Mouse (Mus musculus) heart, postnatal 25 days (tissue): Measurements from ENCODE around the gene Gm2381. TPM values are rescaled to one million over a fixed set of nuclear protein-coding genes. Genes with fewer than 3 reads are reported as not detected.
"Not testable (repeated sequence)": the region's sequence is repeated elsewhere in the genome, so short reads cannot be mapped to it uniquely, and the experiment has no call there.

Experiments used
- DNase-seq: peaks from one replicate; pipeline ENCODE4 v3.0.0; 2022; ENCODE audit warnings: low spot score
- intact Hi-C: fragments of 180-260 bp; cut with DNase I; formaldehyde crosslinking; loops from one replicate; pipeline ENCODE4 v1.15.1; 2025
- total RNA-seq, 2 experiments: library from RNA; stranded (reverse); gene quantifications; 2 replicates each; pipeline ENCODE4 v1.2.3; 2021

Gm2381 gene
- under 1 TPM; 0.06 to 0.08 TPM for total RNA-seq

- intact Hi-C loops, DNase-seq: not testable (repeated sequence)
Measured at GRCm38 (mm10) chr7:42866801-42867458, at the start of gene Gm2381. Gm2381 (minus strand) TSS chr7:42867234.

- DNase-seq, intact Hi-C loops: not testable (repeated sequence)
Measured at GRCm38 (mm10) chr7:42898067-42898466, 31.0 kb upstream of the Gm2381 start.

- intact Hi-C loops: no loop called here
Measured at GRCm38 (mm10) chr7:42878090-42878489, 11.1 kb upstream of the Gm2381 start.

GRCm38 (mm10) chr7:42838366-42838765 is 28.7 kb downstream of the Gm2381 start:
- intact Hi-C loops, DNase-seq: not testable (repeated sequence)

More at GRCm38 (mm10) chr7:42878090-42878489, 11.1 kb upstream of the Gm2381 start:
- DNase-seq: no peak

GRCm38 (mm10) chr7:42832221-42832620 is 34.8 kb downstream of the Gm2381 start:
- DNase-seq: no peak
- intact Hi-C loops: no loop called here

- DNase-seq, intact Hi-C loops: not testable (repeated sequence)
Measured at GRCm38 (mm10) chr7:42793425-42793824, 73.6 kb downstream of the Gm2381 start, which contains the start of gene Vmn2r62. Vmn2r62 (minus strand) TSS chr7:42793525.

Other genes with a start within 250 kb of the Gm2381 start
- gene Zfp976, start 224.6 kb downstream of the Gm2381 start, total RNA-seq: 1 to 10 TPM; 2.4 to 2.5 TPM
- 1 to 10 TPM; 4.0 to 5.4 TPM for gene Zfp975, start 174.5 kb downstream of the Gm2381 start, total RNA-seq
- not detected for gene Gm17067, start 140.2 kb downstream of the Gm2381 start, total RNA-seq
- not detected for gene Vmn2r62, start 73.7 kb downstream of the Gm2381 start, total RNA-seq
- gene Vmn2r63, start 66.6 kb upstream of the Gm2381 start, total RNA-seq: not detected
- not detected for gene Gm9268, start 151.5 kb upstream of the Gm2381 start, total RNA-seq
- gene Zfp936, start 247.0 kb upstream of the Gm2381 start, total RNA-seq: not detected